Mouse (Mus musculus): ENCODE results near the gene Apbb1ip. TPM values are rescaled to one million over a fixed set of nuclear protein-coding genes. Genes with fewer than 3 reads are reported as not detected.
"Not testable (repeated sequence)": the region's sequence is repeated elsewhere in the genome, so short reads cannot be mapped to it uniquely, and the experiment has no call there.

The Apbb1ip gene
- total and polyA plus RNA-seq, 2 experiments from 2014 or later = 1.6 to 5.3 TPM

DNA sequence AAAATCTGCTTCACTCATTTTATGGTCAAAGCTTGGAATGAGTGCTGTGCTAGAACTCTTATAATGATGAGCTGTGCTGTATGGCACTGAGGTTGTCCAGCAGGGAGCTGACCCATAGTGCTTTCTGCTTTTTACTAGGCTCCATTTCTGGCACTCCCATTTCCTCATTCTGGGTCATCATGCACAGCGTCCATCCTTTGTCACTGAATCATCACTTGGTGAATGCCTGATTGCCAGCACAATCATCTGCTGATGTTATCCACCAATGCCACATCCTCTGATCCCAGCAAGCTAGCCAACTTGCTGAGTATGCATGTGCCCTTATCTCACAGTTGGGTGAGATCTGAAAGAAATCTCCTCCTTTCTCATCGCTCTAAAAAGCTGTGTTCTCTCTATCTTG lies 48.4 kb downstream of the Apbb1ip start:
- no peak for TF ChIP-seq CTCF (IDR thresholded peaks at IDR 0.05; ENCODE audit: low read depth)
- TF ChIP-seq EP300 (IDR thresholded peaks at IDR 0.05; ENCODE audit: low read depth) = no peak
- H3K4me1 ChIP-seq (ENCODE audit: control insufficient read depth, insufficient read depth) = no peaks in the 10 kb centered on the region
- 28% methylated on average over 2 of the region's 2 CpGs for WGBS
- H3K9ac ChIP-seq (replicated peaks; ENCODE audit: low read depth, low read length) = no peak overlapping the region
- ATAC-seq (ENCODE audit: insufficient read depth, low read depth) (no peak), DNase-seq (ENCODE audit: low spot score) (no peak)
- no peak overlapping the region for H3K27ac ChIP-seq (ENCODE audit: low read depth)
- H3K4me3 ChIP-seq (ENCODE audit: low read depth, low read length) = no peak overlapping the region
- no peaks in the 10 kb centered on the region for H3K36me3 ChIP-seq (replicated peaks; ENCODE audit: control insufficient read depth, insufficient read depth, low read length)
- H3K27me3 ChIP-seq (ENCODE audit: control insufficient read depth, insufficient read depth, low read length) = no peaks in the 10 kb centered on the region
- no peaks in the 10 kb centered on the region for H3K9me3 ChIP-seq (replicated peaks; ENCODE audit: control insufficient read depth, low read length)
- no peak overlapping the region for H3K4me2 ChIP-seq (ENCODE audit: low read depth, low read length)

DNA sequence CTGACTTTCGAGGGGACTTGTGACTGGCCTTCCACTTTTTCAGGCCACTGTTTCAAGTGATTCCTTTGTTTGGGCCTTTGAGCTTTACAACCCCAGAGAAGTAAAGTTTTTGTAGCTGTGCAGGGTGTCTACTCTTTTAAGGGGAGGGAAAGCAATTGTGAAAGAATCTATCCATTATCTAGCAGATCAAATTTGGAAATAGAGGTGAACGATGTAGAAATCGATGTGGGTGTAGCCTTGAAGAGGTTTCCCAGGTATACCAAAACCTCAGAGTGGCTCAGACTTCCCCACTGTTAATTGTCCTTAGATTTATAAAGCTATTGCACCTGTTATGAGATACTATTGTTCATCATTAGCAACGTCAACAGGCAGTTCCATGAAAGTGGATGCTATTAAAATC lies 71.6 kb downstream of the Apbb1ip start:
- H3K4me3 ChIP-seq (ENCODE audit: low read depth, low read length) = no peak overlapping the region
- H3K9ac ChIP-seq (replicated peaks; ENCODE audit: low read depth, low read length) = no peak overlapping the region
- no peak overlapping the region for H3K4me2 ChIP-seq (ENCODE audit: low read depth, low read length)
- ATAC-seq (ENCODE audit: insufficient read depth, low read depth) = no peak
- H3K36me3 ChIP-seq (replicated peaks; ENCODE audit: control insufficient read depth, insufficient read depth, low read length) = no peaks in the 10 kb centered on the region
- H3K27ac ChIP-seq (ENCODE audit: low read depth) = no peak overlapping the region
- no peaks in the 10 kb centered on the region for H3K9me3 ChIP-seq (replicated peaks; ENCODE audit: control insufficient read depth, low read length)
- DNase-seq (ENCODE audit: low spot score) = no peak
- H3K27me3 ChIP-seq (ENCODE audit: control insufficient read depth, insufficient read depth, low read length) = no peaks in the 10 kb centered on the region
- TF ChIP-seq CTCF (IDR thresholded peaks at IDR 0.05; ENCODE audit: low read depth) = no peak
- TF ChIP-seq EP300 (IDR thresholded peaks at IDR 0.05; ENCODE audit: low read depth) = no peak
- WGBS = 80% methylated on average over 4 of the region's 4 CpGs
- no peaks in the 10 kb centered on the region for H3K4me1 ChIP-seq (ENCODE audit: control insufficient read depth, insufficient read depth)

DNA sequence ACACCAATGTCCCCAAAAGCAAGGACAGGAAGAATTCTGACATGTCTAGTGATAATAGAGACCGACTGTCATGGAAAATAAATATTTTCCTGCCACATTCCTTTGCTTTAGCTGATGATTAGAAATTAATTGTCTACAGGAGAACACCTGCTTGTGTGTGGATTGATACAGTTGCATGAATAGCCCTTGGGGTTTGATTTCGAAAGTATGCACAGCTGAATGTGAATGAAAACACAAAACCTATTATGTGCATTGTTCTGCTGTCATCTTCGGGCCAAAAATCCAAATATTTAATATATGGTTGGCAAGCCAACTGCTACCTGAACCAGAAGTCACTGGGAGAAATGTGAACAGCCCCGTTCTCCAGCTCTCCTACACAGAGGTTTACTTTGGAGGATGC lies 78.0 kb downstream of the Apbb1ip start:
- Histone ChIP-seq H3K4me1 (ENCODE audit: control insufficient read depth, insufficient read depth) (no peaks in the 10 kb centered on the region), H3K36me3 (replicated peaks; ENCODE audit: control insufficient read depth, insufficient read depth, low read length) (no peaks in the 10 kb centered on the region), H3K27ac (ENCODE audit: low read depth) (no peak overlapping the region), H3K9me3 (replicated peaks; ENCODE audit: control insufficient read depth, low read length) (no peaks in the 10 kb centered on the region), H3K4me2 (ENCODE audit: low read depth, low read length) (no peak overlapping the region), H3K27me3 (ENCODE audit: control insufficient read depth, insufficient read depth, low read length) (no peaks in the 10 kb centered on the region), H3K9ac (replicated peaks; ENCODE audit: low read depth, low read length) (no peak overlapping the region), H3K4me3 (ENCODE audit: low read depth, low read length) (no peak overlapping the region)
- ATAC-seq (ENCODE audit: insufficient read depth, low read depth) = no peak
- DNase-seq (ENCODE audit: low spot score) = no peak
- 58% methylated on average over 4 of the region's 4 CpGs for WGBS
- TF ChIP-seq EP300 (IDR thresholded peaks at IDR 0.05; ENCODE audit: low read depth) = no peak
- TF ChIP-seq CTCF (IDR thresholded peaks at IDR 0.05; ENCODE audit: low read depth) = no peak

DNA sequence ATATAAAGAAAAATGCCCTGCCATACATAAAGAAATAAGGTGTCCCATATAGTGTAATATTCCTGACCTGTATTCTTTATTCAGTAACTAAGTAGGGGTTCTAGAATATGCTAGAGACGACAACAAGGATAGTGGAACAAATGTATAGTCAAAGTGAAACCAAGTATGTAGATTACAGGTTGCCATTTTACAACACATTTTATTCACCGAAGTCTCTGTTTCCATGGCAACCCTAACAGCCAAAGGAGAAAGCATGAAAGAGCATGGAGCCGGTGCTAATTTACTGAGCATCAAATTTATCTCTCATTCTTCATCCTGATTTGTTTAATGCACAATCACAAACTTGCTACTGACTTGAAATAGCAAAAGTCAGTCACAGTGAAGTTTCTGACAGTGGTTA lies 83.6 kb downstream of the Apbb1ip start:
- no peaks in the 10 kb centered on the region for H3K9me3 ChIP-seq (replicated peaks; ENCODE audit: control insufficient read depth, low read length)
- TF ChIP-seq CTCF (IDR thresholded peaks at IDR 0.05; ENCODE audit: low read depth) (no peak), EP300 (IDR thresholded peaks at IDR 0.05; ENCODE audit: low read depth) (no peak)
- H3K4me2 ChIP-seq (ENCODE audit: low read depth, low read length) = no peak overlapping the region
- H3K36me3 ChIP-seq (replicated peaks; ENCODE audit: control insufficient read depth, insufficient read depth, low read length) = no peaks in the 10 kb centered on the region
- H3K9ac ChIP-seq (replicated peaks; ENCODE audit: low read depth, low read length) = no peak overlapping the region
- 72% methylated on average over 3 of the region's 3 CpGs for WGBS
- H3K4me3 ChIP-seq (ENCODE audit: low read depth, low read length) = no peak overlapping the region
- no peak for DNase-seq (ENCODE audit: low spot score)
- no peak overlapping the region for H3K27ac ChIP-seq (ENCODE audit: low read depth)
- no peak for ATAC-seq (ENCODE audit: insufficient read depth, low read depth)
- H3K27me3 ChIP-seq (ENCODE audit: control insufficient read depth, insufficient read depth, low read length) = no peaks in the 10 kb centered on the region
- no peaks in the 10 kb centered on the region for H3K4me1 ChIP-seq (ENCODE audit: control insufficient read depth, insufficient read depth)

DNA sequence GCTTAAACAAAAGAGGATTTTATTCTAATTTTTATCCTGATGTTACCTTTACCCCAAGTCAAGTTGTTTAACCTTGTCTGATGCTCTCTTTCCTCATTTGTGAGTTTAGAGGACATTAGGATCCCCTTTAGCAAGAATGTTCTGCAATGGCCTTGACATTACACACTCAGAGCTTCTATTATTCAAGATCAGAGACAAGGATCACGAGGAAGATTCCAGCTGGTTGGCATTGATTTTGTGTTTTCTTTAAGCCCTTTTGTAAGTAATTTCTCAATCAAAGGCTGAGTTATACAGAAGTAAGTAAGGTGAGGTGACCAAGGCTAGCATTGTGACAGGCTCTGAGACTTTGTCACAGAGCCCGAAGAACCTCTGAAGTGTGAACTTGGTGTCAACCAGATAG lies 88.3 kb downstream of the Apbb1ip start:
- no peaks in the 10 kb centered on the region for H3K9me3 ChIP-seq (replicated peaks; ENCODE audit: control insufficient read depth, low read length)
- 72% methylated on average over 2 of the region's 2 CpGs for WGBS
- DNase-seq (ENCODE audit: low spot score) (no peak), ATAC-seq (ENCODE audit: insufficient read depth, low read depth) (no peak)
- no peak overlapping the region for H3K4me3 ChIP-seq (ENCODE audit: low read depth, low read length)
- H3K9ac ChIP-seq (replicated peaks; ENCODE audit: low read depth, low read length) = no peak overlapping the region
- no peak for TF ChIP-seq CTCF (IDR thresholded peaks at IDR 0.05; ENCODE audit: low read depth)
- TF ChIP-seq EP300 (IDR thresholded peaks at IDR 0.05; ENCODE audit: low read depth) = no peak
- H3K27me3 ChIP-seq (ENCODE audit: control insufficient read depth, insufficient read depth, low read length) = no peaks in the 10 kb centered on the region
- no peak overlapping the region for H3K27ac ChIP-seq (ENCODE audit: low read depth)
- no peak overlapping the region for H3K4me2 ChIP-seq (ENCODE audit: low read depth, low read length)
- H3K4me1 ChIP-seq (ENCODE audit: control insufficient read depth, insufficient read depth) = no peaks in the 10 kb centered on the region
- no peaks in the 10 kb centered on the region for H3K36me3 ChIP-seq (replicated peaks; ENCODE audit: control insufficient read depth, insufficient read depth, low read length)

DNA sequence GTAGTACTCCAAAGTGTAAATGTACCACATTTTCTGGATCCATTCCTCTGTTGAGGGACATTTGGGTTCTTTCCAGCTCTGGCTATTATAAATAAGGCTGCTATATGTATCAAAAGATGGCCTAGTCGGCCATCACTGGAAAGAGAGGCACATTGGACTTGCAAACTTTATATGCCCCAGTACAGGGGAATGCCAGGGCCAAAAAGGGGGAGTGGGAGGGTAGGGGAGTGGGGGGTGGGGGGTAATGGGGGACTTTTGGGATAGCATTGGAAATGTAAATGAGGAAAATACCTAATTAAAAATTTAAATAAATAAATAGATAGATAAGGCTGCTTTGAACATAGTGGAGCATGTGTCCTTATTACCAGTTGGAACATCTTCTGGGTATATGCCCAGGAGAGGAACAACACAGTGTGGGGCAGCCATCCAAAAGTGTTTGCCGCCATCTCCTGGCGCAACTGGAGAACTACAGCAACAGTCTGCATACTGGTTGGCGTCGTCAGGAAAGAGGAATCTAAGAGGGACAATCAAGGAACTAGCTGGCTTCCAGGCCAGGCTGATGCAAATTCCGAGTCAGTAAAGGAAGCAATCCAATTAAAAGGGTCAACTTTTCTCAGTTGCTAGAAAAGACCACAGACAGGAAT lies 90.6 kb downstream of the Apbb1ip start:
- ATAC-seq (ENCODE audit: insufficient read depth, low read depth) = peak; percentile 41; the same call in 1 of the 2 replicates
- H3K4me3 ChIP-seq (ENCODE audit: low read depth, low read length); H3K27me3 ChIP-seq (ENCODE audit: control insufficient read depth, insufficient read depth, low read length); H3K36me3 ChIP-seq (replicated peaks; ENCODE audit: control insufficient read depth, insufficient read depth, low read length); H3K4me1 ChIP-seq (ENCODE audit: control insufficient read depth, insufficient read depth); H3K9ac ChIP-seq (replicated peaks; ENCODE audit: low read depth, low read length); H3K27ac ChIP-seq (ENCODE audit: low read depth); H3K9me3 ChIP-seq (replicated peaks; ENCODE audit: control insufficient read depth, low read length); H3K4me2 ChIP-seq (ENCODE audit: low read depth, low read length): not testable (repeated sequence)
- peak; percentile 86 for TF ChIP-seq CTCF (IDR thresholded peaks at IDR 0.05; ENCODE audit: low read depth)
- DNase-seq (ENCODE audit: low spot score) = peak; percentile 58
- 2% methylated on average over 6 of the region's 6 CpGs for WGBS

All from heart, postnatal 0 days (tissue).